Mouse (Mus musculus) midbrain, postnatal 0 days (tissue): ENCODE data around the gene Ell. TPM values are rescaled to one million over a fixed set of nuclear protein-coding genes. Genes with fewer than 3 reads are reported as not detected.

Experiments
- ATAC-seq: fragments of 200-750 bp; cut with Nextera tagmentation; 2 replicates; pipeline ENCODE4 v1.8.0; 2017; ENCODE audit warnings: moderate number of reproducible peaks, mild to moderate bottlenecking, moderate TSS enrichment, moderate library complexity; ENCODE audit not compliant: low FRiP score
- DNase-seq: peaks from one replicate; pipeline ENCODE4 v3.0.0-alpha.2; 2015; ENCODE audit warnings: low spot score
- H3K27ac ChIP-seq: fragments of 300-500 bp; sonication (generic); 2 replicates; pipeline ENCODE4 v1.5.1; 2014; ENCODE audit warnings: low read depth, mild to moderate bottlenecking, low read length, mixed read lengths
- H3K27me3 ChIP-seq: fragments of 300-500 bp; sonication (generic); 2 replicates; pipeline ENCODE4 v1.6.1; 2014; ENCODE audit warnings: low read length, control low read depth, mixed read lengths; ENCODE audit not compliant: insufficient read depth
- H3K36me3 ChIP-seq: fragments of 300-500 bp; sonication (generic); 2 replicates; pipeline ENCODE4 v1.6.1; 2014; ENCODE audit warnings: low read length, control low read depth, mixed read lengths; ENCODE audit not compliant: insufficient read depth
- H3K4me1 ChIP-seq: fragments of 300-500 bp; sonication (generic); 2 replicates; pipeline ENCODE4 v1.6.1; 2014; ENCODE audit warnings: mild to moderate bottlenecking, control low read depth, antibody characterized with exemption, low read length, mixed read lengths; ENCODE audit not compliant: insufficient read depth
- H3K4me2 ChIP-seq: fragments of 300-500 bp; sonication (generic); 2 replicates; pipeline ENCODE4 v1.6.1; 2014; ENCODE audit warnings: low read depth, mild to moderate bottlenecking, low read length, mixed read lengths; ENCODE audit not compliant: poor library complexity, severe bottlenecking
- H3K4me3 ChIP-seq: fragments of 300-500 bp; sonication (generic); 2 replicates; pipeline ENCODE4 v1.5.1; 2014; ENCODE audit warnings: low read depth, mild to moderate bottlenecking, low read length, moderate library complexity
- H3K9ac ChIP-seq: fragments of 300-500 bp; sonication (generic); replicated peaks from 2 replicates; pipeline ENCODE4 v1.6.1; 2014; ENCODE audit warnings: mild to moderate bottlenecking, low read length, moderate library complexity, mixed read lengths; ENCODE audit not compliant: poor library complexity, severe bottlenecking
- H3K9me3 ChIP-seq: fragments of 300-500 bp; sonication (generic); 2 replicates; pipeline ENCODE4 v1.6.1; 2016; ENCODE audit warnings: low read length, control low read depth
- CTCF ChIP-seq: IDR thresholded peaks from 2 replicates; pipeline ENCODE4 v1.5.1; 2016; ENCODE audit warnings: antibody characterized with exemption, mild to moderate bottlenecking
- WGBS: fragments of 180-500 bp; shearing (Covaris S2); extraction: QIAGEN DNeasy Blood & Tissue Kit; methylation state at CpG from one replicate; pipeline ENCODE4 v1.1.7; 2014; 5-methylcytosine and 5-hydroxymethylcytosine counted together
- polyA plus RNA-seq: library from polyadenylated mRNA; unstranded; fragments of >200 nt; fragmentation: Nextera tagmentation; extraction: Ambion mirVana; gene quantifications from 2 replicates; pipeline ENCODE4 v1.2.1, GENCODE M21; 2015
- total RNA-seq: library from RNA; depleted of rRNA; stranded (reverse); fragments of >200 nt; gene quantifications from 2 replicates; pipeline ENCODE4 v1.2.3, GENCODE M21; 2014; rRNA removed

Ell gene
- total RNA-seq, result 10.2 and 14.1 TPM in 2 replicates
- 12.6 and 13.2 TPM in 2 replicates for polyA plus RNA-seq

GRCm38 (mm10) chr8:70539077-70539813 is at the start of gene Ell:
Gene Ell, plus strand, starts transcription at chr8:70539457.
- 2% methylated on average over 56 of the region's 58 CpGs for WGBS
- H3K9me3 ChIP-seq, result no peaks in the 10 kb centered on the region
- H3K4me1 ChIP-seq, result peaks cover 16% of the 10 kb centered on the region
- peak within 1 kb of the TSS; percentile 82 for H3K4me3 ChIP-seq
- no peak for TF ChIP-seq CTCF
- peak within 1 kb of the TSS; percentile 90 for H3K27ac ChIP-seq
- peaks cover 20% of the 10 kb centered on the region for H3K36me3 ChIP-seq
- DNase-seq (peak; percentile 99), ATAC-seq (peak; percentile 93)
- H3K9ac ChIP-seq, result peak within 1 kb of the TSS; percentile 82
- H3K27me3 ChIP-seq, result no peaks in the 10 kb centered on the region
- H3K4me2 ChIP-seq, result peak within 1 kb of the TSS; percentile 95

DNA sequence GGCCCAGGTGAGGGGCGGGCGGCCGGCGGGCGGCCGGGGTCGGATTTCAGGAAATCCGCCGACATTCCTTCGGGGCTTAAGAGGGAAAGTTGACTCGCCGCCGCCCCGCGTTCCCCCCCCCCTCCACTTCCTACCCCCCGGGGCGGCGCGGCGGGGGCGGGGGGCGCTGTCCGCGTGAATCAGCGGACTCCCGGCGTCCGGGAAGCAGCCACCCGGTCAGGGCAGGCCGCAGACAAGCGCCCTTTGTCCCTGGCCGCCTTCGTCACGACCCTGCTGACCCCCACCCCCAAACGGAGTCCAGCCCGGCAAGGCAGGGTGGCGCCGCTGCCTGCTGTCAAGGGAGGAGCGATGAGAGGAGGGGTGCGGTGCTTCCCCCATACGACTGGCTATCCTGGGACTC is 49.7 kb upstream of the Ell start:
- Histone ChIP-seq H3K4me2 (peak overlapping the region; percentile 32; the same call in 1 of the 2 replicates), H3K27ac (no peak overlapping the region), H3K4me1 (peaks cover 22% of the 10 kb centered on the region), H3K9ac (no peak overlapping the region), H3K4me3 (0 out of 2 replicates have a peak overlapping the region, but pooled peaks have one; percentile 14), H3K9me3 (no peaks in the 10 kb centered on the region), H3K36me3 (peaks cover 6% of the 10 kb centered on the region; the same call in 1 of the 2 replicates), H3K27me3 (peaks cover 66% of the 10 kb centered on the region)
- ATAC-seq (no peak), DNase-seq (no peak)
- TF ChIP-seq CTCF, result no peak
- WGBS, result 0% methylated on average over 20 of the region's 41 CpGs

- Histone ChIP-seq H3K4me3 (no peak overlapping the region), H3K9ac (no peak overlapping the region), H3K4me2 (no peak overlapping the region), H3K27ac (no peak overlapping the region), H3K9me3 (no peaks in the 10 kb centered on the region), H3K36me3 (0 out of 2 replicates have a peak, but pooled peaks cover under 1% of the 10 kb centered on the region), H3K27me3 (peaks cover 70% of the 10 kb centered on the region), H3K4me1 (peaks cover 22% of the 10 kb centered on the region)
- no peak for ATAC-seq
- TF ChIP-seq CTCF, result no peak
- WGBS, result 7% methylated on average over 10 of the region's 10 CpGs
- DNase-seq, result no peak
Measured at GRCm38 (mm10) chr8:70490061-70490879, 49.0 kb upstream of the Ell start.

DNA sequence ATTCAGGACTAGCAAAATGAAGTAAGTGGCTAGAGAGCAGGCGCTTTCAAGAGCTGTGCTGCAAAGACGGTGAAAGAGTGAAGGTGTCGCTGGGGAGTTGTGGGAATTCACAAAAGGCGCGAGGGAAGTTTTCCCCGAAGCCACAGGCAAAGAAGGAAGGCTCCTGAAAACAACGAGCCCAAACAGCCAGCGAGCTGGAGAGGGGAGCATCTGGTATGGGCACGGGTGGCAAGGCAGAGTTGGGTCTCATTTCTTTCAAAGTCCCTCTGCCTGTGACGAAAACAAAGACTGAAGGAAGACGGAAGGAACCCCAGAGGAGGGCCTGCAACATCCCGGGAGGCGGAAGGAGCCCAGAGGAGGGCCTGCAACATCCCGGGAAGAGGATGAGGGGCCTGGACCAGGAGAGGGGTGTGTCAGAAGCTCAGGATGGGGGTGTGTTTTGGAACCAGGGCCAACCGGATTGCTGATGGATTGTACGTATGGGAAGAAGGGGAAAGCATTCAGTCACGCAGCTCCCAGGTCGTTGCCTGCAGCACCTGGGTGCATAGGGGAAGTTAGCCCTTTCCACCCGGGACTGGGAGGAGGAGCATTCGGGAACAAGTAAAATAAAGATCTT is 48.3 kb upstream of the Ell start:
- Histone ChIP-seq H3K4me1 (peaks cover 21% of the 10 kb centered on the region), H3K9ac (no peak overlapping the region), H3K4me3 (no peak overlapping the region), H3K4me2 (no peak overlapping the region), H3K27me3 (peaks cover 77% of the 10 kb centered on the region), H3K27ac (no peak overlapping the region), H3K9me3 (no peaks in the 10 kb centered on the region), H3K36me3 (no peaks in the 10 kb centered on the region)
- no peak for TF ChIP-seq CTCF
- DNase-seq, result no peak
- 2% methylated on average over 20 of the region's 20 CpGs for WGBS
- no peak for ATAC-seq

- no peak within 1 kb of the TSS for H3K27ac ChIP-seq
- peak within 1 kb of the TSS; percentile 42; the same call in 1 of the 2 replicates for H3K9ac ChIP-seq
- no peak for TF ChIP-seq CTCF
- H3K36me3 ChIP-seq, result no peaks in the 10 kb centered on the region
- peak within 1 kb of the TSS; percentile 67 for H3K4me2 ChIP-seq
- H3K27me3 ChIP-seq, result peaks cover 90% of the 10 kb centered on the region
- H3K4me3 ChIP-seq, result peak within 1 kb of the TSS; percentile 35
- peaks cover 14% of the 10 kb centered on the region; the same call in 1 of the 2 replicates for H3K4me1 ChIP-seq
- peak; percentile 31 for ATAC-seq
- WGBS, result under 1% methylated on average over 54 of the region's 93 CpGs
- DNase-seq, result no peak
- no peaks in the 10 kb centered on the region for H3K9me3 ChIP-seq
Measured at GRCm38 (mm10) chr8:70492664-70493640, 46.3 kb upstream of the Ell start, which contains the start of gene Crlf1. Gene Crlf1, plus strand, starts transcription at chr8:70493158.
